Mouse (Mus musculus) G1E (cell line): ENCODE results near the gene Pbp2. TPM values are rescaled to one million over a fixed set of nuclear protein-coding genes. Genes with fewer than 3 reads are reported as not detected.

ENCODE experiments used
- ATAC-seq: 2 replicates; pipeline ENCODE4 v1.8.0; 2016; ENCODE audit warnings: mild to moderate bottlenecking; ENCODE audit not compliant: insufficient number of reproducible peaks, poor library complexity, low FRiP score, severe bottlenecking; ENCODE audit errors: extremely low read depth
- DNase-seq: peaks from one replicate; pipeline ENCODE4 v3.0.0; 2012; ENCODE audit warnings: low spot score
- H3K27me3 ChIP-seq: 2 replicates; pipeline ENCODE4 v1.6.1; 2012; ENCODE audit warnings: mild to moderate bottlenecking, low read length, inconsistent platforms; ENCODE audit not compliant: insufficient read depth
- H3K36me3 ChIP-seq: replicated peaks from 2 replicates; pipeline ENCODE3; 2012; ENCODE audit warnings: mild to moderate bottlenecking, inconsistent platforms
- H3K4me1 ChIP-seq: 2 replicates; pipeline ENCODE4 v1.6.1; 2012; ENCODE audit warnings: low read depth, low read length, inconsistent platforms, mixed read lengths; ENCODE audit not compliant: insufficient read depth
- H3K4me3 ChIP-seq: 2 replicates; pipeline ENCODE4 v1.5.1; 2012; ENCODE audit warnings: low read depth, mild to moderate bottlenecking, inconsistent platforms, low read length, moderate library complexity, mixed read lengths
- H3K9me3 ChIP-seq: replicated peaks from 2 replicates; pipeline ENCODE4 v1.6.1; 2012; ENCODE audit warnings: inconsistent platforms
- CTCF ChIP-seq: IDR thresholded peaks from 2 replicates; pipeline ENCODE4 v1.5.1; 2012; ENCODE audit warnings: low read depth, low read length, inconsistent platforms, mixed read lengths
- GATA1 ChIP-seq: IDR thresholded peaks from 2 replicates; pipeline ENCODE4 v1.6.1; 2012; ENCODE audit warnings: borderline replicate concordance, low read length, inconsistent platforms, mixed read lengths
- GATA2 ChIP-seq: IDR thresholded peaks from 2 replicates; pipeline ENCODE4 v1.6.1; 2012; ENCODE audit warnings: low read depth, low read length, inconsistent platforms, borderline replicate concordance
- POLR2AphosphoS5 ChIP-seq: IDR thresholded peaks from 2 replicates; pipeline ENCODE4 v1.6.1; 2012; ENCODE audit warnings: low read depth, low read length, inconsistent platforms; ENCODE audit not compliant: insufficient replicate concordance
- TAL1 ChIP-seq: conservative IDR thresholded peaks from 2 replicates; pipeline ENCODE4 v1.6.1; 2012; ENCODE audit warnings: low read depth, low read length, inconsistent platforms, mixed read lengths
- polyA plus RNA-seq: library from polyadenylated mRNA; stranded (reverse); fragments of >175 nt; gene quantifications from 2 replicates; pipeline ENCODE4 v1.2.3, GENCODE M21; 2012
- total RNA-seq, 2 experiments: library from RNA; stranded (forward) in 1 of 2; stranded (reverse) in 1 of 2; fragments of 200-1000 nt in 1 of 2; fragments of >200 nt in 1 of 2; fragmentation: Nextera tagmentation in 1 of 2; gene quantifications; 2 replicates each; pipeline ENCODE4 v1.2.3; 2014 to 2017

The Pbp2 gene
- total and polyA plus RNA-seq, 3 experiments, result not detected

- ATAC-seq (no peak), DNase-seq (no peak)
- TF ChIP-seq TAL1, result no peak
- no peak for TF ChIP-seq CTCF
- TF ChIP-seq GATA1, result no peak
- no peak for TF ChIP-seq POLR2AphosphoS5
- TF ChIP-seq GATA2, result no peak
- H3K36me3 ChIP-seq, result no peaks in the 10 kb centered on the region
- peaks cover 4% of the 10 kb centered on the region; the same call in 1 of the 2 replicates for H3K27me3 ChIP-seq
- H3K4me3 ChIP-seq, result no peak overlapping the region
- H3K9me3 ChIP-seq, result peaks cover 30% of the 10 kb centered on the region
- no peaks in the 10 kb centered on the region for H3K4me1 ChIP-seq
Observed at GRCm38 (mm10) chr6:135324111-135324510, 13.9 kb upstream of the Pbp2 start.

GRCm38 (mm10) chr6:135323311-135323982, 13.2 kb upstream of the Pbp2 start:
- H3K4me1 ChIP-seq, result no peaks in the 10 kb centered on the region
- no peak overlapping the region for H3K4me3 ChIP-seq
- peaks cover 4% of the 10 kb centered on the region; the same call in 1 of the 2 replicates for H3K27me3 ChIP-seq
- H3K36me3 ChIP-seq, result no peaks in the 10 kb centered on the region
- peaks cover 30% of the 10 kb centered on the region for H3K9me3 ChIP-seq
- ATAC-seq (no peak), DNase-seq (no peak)
- no peak for TF ChIP-seq GATA2
- no peak for TF ChIP-seq TAL1
- TF ChIP-seq GATA1, result no peak
- TF ChIP-seq POLR2AphosphoS5, result no peak
- TF ChIP-seq CTCF, result no peak

- H3K4me3 ChIP-seq, result no peak overlapping the region
- no peak for TF ChIP-seq CTCF
- no peak for TF ChIP-seq GATA2
- TF ChIP-seq TAL1, result no peak
- TF ChIP-seq POLR2AphosphoS5, result no peak
- no peak for TF ChIP-seq GATA1
- peaks cover 4% of the 10 kb centered on the region; the same call in 1 of the 2 replicates for H3K27me3 ChIP-seq
- H3K9me3 ChIP-seq, result peaks cover 30% of the 10 kb centered on the region
- ATAC-seq, result no peak
- H3K36me3 ChIP-seq, result no peaks in the 10 kb centered on the region
- H3K4me1 ChIP-seq, result no peaks in the 10 kb centered on the region
- no peak for DNase-seq
Observed at GRCm38 (mm10) chr6:135322749-135323148, 12.5 kb upstream of the Pbp2 start.

GRCm38 (mm10) chr6:135319431-135319933, 9.3 kb upstream of the Pbp2 start:
- H3K4me1 ChIP-seq, result no peaks in the 10 kb centered on the region
- no peaks in the 10 kb centered on the region for H3K36me3 ChIP-seq
- H3K4me3 ChIP-seq, result no peak overlapping the region
- H3K27me3 ChIP-seq, result peaks cover 4% of the 10 kb centered on the region; the same call in 1 of the 2 replicates
- ATAC-seq (no peak), DNase-seq (no peak)
- no peak for TF ChIP-seq POLR2AphosphoS5
- no peak for TF ChIP-seq TAL1
- no peak for TF ChIP-seq CTCF
- no peak for TF ChIP-seq GATA2
- TF ChIP-seq GATA1, result no peak
- peaks cover 21% of the 10 kb centered on the region for H3K9me3 ChIP-seq

GRCm38 (mm10) chr6:135316141-135316540, 5.9 kb upstream of the Pbp2 start:
- H3K4me3 ChIP-seq, result no peak overlapping the region
- H3K36me3 ChIP-seq, result no peaks in the 10 kb centered on the region
- H3K27me3 ChIP-seq, result no peaks in the 10 kb centered on the region
- no peaks in the 10 kb centered on the region for H3K4me1 ChIP-seq
- TF ChIP-seq TAL1 (no peak), CTCF (no peak), GATA1 (no peak), POLR2AphosphoS5 (no peak), GATA2 (no peak)
- DNase-seq (no peak), ATAC-seq (no peak)
- H3K9me3 ChIP-seq, result peaks cover 4% of the 10 kb centered on the region; the same call in 1 of the 2 replicates

GRCm38 (mm10) chr6:135313981-135314380, 3.8 kb upstream of the Pbp2 start:
- H3K27me3 ChIP-seq, result no peaks in the 10 kb centered on the region
- DNase-seq (no peak), ATAC-seq (no peak)
- H3K36me3 ChIP-seq, result no peaks in the 10 kb centered on the region
- H3K4me1 ChIP-seq, result no peaks in the 10 kb centered on the region
- peaks cover 10% of the 10 kb centered on the region for H3K9me3 ChIP-seq
- no peak overlapping the region for H3K4me3 ChIP-seq
- no peak for TF ChIP-seq GATA1
- TF ChIP-seq CTCF, result no peak
- TF ChIP-seq GATA2, result no peak
- TF ChIP-seq POLR2AphosphoS5, result no peak
- no peak for TF ChIP-seq TAL1
